Mouse (Mus musculus) heart, postnatal 0 days (tissue): Measurements from ENCODE around the gene Hip1r. TPM values are rescaled to one million over a fixed set of nuclear protein-coding genes. Genes with fewer than 3 reads are reported as not detected.
A peak's percentile ranks its signal among the peaks of the same experiment; 100 is the strongest.

Source experiments
- ATAC-seq: fragments of 200-750 bp; cut with Nextera tagmentation; 2 replicates; pipeline ENCODE4 v1.8.0; 2017; ENCODE audit warnings: low read depth, moderate number of reproducible peaks, moderate library complexity; ENCODE audit not compliant: insufficient read depth
- DNase-seq: peaks from one replicate; pipeline ENCODE4 v3.0.0-alpha.2; 2016; ENCODE audit warnings: low spot score
- H3K27ac ChIP-seq: fragments of 300-500 bp; sonication (generic); 2 replicates; pipeline ENCODE4 v1.5.1; 2014; ENCODE audit warnings: low read depth, mild to moderate bottlenecking
- H3K27me3 ChIP-seq: fragments of 300-500 bp; sonication (generic); 2 replicates; pipeline ENCODE4 v1.6.1; 2014; ENCODE audit warnings: low read length, mixed read lengths; ENCODE audit not compliant: control insufficient read depth, insufficient read depth
- H3K36me3 ChIP-seq: fragments of 300-500 bp; sonication (generic); replicated peaks from 2 replicates; pipeline ENCODE4 v1.6.1; 2014; ENCODE audit warnings: low read length, mixed read lengths; ENCODE audit not compliant: control insufficient read depth, insufficient read depth
- H3K4me1 ChIP-seq: fragments of 300-500 bp; sonication (generic); 2 replicates; pipeline ENCODE4 v1.6.1; 2014; ENCODE audit warnings: antibody characterized with exemption; ENCODE audit not compliant: control insufficient read depth, insufficient read depth
- H3K4me2 ChIP-seq: fragments of 300-500 bp; sonication (generic); 2 replicates; pipeline ENCODE4 v1.6.1; 2014; ENCODE audit warnings: low read depth, mild to moderate bottlenecking, low read length, moderate library complexity
- H3K4me3 ChIP-seq: fragments of 300-500 bp; sonication (generic); 2 replicates; pipeline ENCODE4 v1.5.1; 2014; ENCODE audit warnings: low read depth, low read length
- H3K9ac ChIP-seq: fragments of 300-500 bp; sonication (generic); replicated peaks from 2 replicates; pipeline ENCODE4 v1.6.1; 2014; ENCODE audit warnings: low read depth, low read length, mixed read lengths
- H3K9me3 ChIP-seq: fragments of 300-500 bp; sonication (generic); replicated peaks from 2 replicates; pipeline ENCODE4 v1.6.1; 2016; ENCODE audit warnings: low read length; ENCODE audit not compliant: control insufficient read depth
- CTCF ChIP-seq: IDR thresholded peaks from 2 replicates; pipeline ENCODE4 v1.5.1; 2016; ENCODE audit warnings: antibody characterized with exemption, control low read depth, low read depth
- EP300 ChIP-seq: IDR thresholded peaks from 2 replicates; pipeline ENCODE4 v1.6.1; 2016; ENCODE audit warnings: antibody characterized with exemption, low read depth
- WGBS: fragments of 180-500 bp; shearing (Covaris S2); extraction: QIAGEN DNeasy Blood & Tissue Kit; methylation state at CpG from one replicate; pipeline ENCODE4 v1.1.7; 2014; 5-methylcytosine and 5-hydroxymethylcytosine counted together
- polyA plus RNA-seq: library from polyadenylated mRNA; unstranded; fragments of >200 nt; fragmentation: Nextera tagmentation; extraction: Ambion mirVana; gene quantifications from 2 replicates; pipeline ENCODE4 v1.2.1, GENCODE M21; 2015
- total RNA-seq: library from RNA; depleted of rRNA; stranded (reverse); fragments of >200 nt; gene quantifications from 2 replicates; pipeline ENCODE4 v1.2.3, GENCODE M21; 2014; ENCODE audit warnings: low replicate concordance

Hip1r gene
- total and polyA plus RNA-seq, 2 experiments from 2014 or later: 11.9 to 16.3 TPM

- Histone ChIP-seq H3K4me2 (no peak overlapping the region), H3K27me3 (no peaks in the 10 kb centered on the region), H3K36me3 (no peaks in the 10 kb centered on the region), H3K4me3 (no peak overlapping the region), H3K9ac (no peak overlapping the region), H3K4me1 (peaks cover 55% of the 10 kb centered on the region), H3K27ac (peak overlapping the region; percentile 66), H3K9me3 (no peaks in the 10 kb centered on the region)
- 64% methylated on average over 18 of the region's 18 CpGs for WGBS
- ATAC-seq (no peak), DNase-seq (no peak)
- TF ChIP-seq EP300: no peak
- TF ChIP-seq CTCF: no peak
Measured at GRCm38 (mm10) chr5:123979221-123979979, 6.0 kb downstream of the Hip1r start.

- ATAC-seq (no peak), DNase-seq (no peak)
- WGBS: 74% methylated on average over 4 of the region's 4 CpGs
- no peaks in the 10 kb centered on the region for H3K27me3 ChIP-seq
- peak overlapping the region; percentile 66 for H3K27ac ChIP-seq
- no peak overlapping the region for H3K9ac ChIP-seq
- H3K9me3 ChIP-seq: no peaks in the 10 kb centered on the region
- no peak for TF ChIP-seq CTCF
- TF ChIP-seq EP300: no peak
- no peaks in the 10 kb centered on the region for H3K36me3 ChIP-seq
- H3K4me1 ChIP-seq: peaks cover 55% of the 10 kb centered on the region
- H3K4me3 ChIP-seq: no peak overlapping the region
- H3K4me2 ChIP-seq: 0 out of 2 replicates have a peak overlapping the region, but pooled peaks have one; percentile 20
Measured at GRCm38 (mm10) chr5:123979980-123980369, 6.5 kb downstream of the Hip1r start.

- Histone ChIP-seq H3K4me3 (no peak overlapping the region), H3K9ac (no peak overlapping the region), H3K4me2 (peak overlapping the region; percentile 22; the same call in 1 of the 2 replicates), H3K9me3 (no peaks in the 10 kb centered on the region), H3K27ac (peak overlapping the region; percentile 66), H3K27me3 (no peaks in the 10 kb centered on the region), H3K4me1 (peaks cover 56% of the 10 kb centered on the region), H3K36me3 (no peaks in the 10 kb centered on the region)
- WGBS: 69% methylated on average over 9 of the region's 9 CpGs
- DNase-seq (no peak), ATAC-seq (no peak)
- no peak for TF ChIP-seq EP300
- no peak for TF ChIP-seq CTCF
Measured at GRCm38 (mm10) chr5:123980521-123981249, 7.3 kb downstream of the Hip1r start.

- no peak overlapping the region for H3K9ac ChIP-seq
- no peaks in the 10 kb centered on the region for H3K27me3 ChIP-seq
- DNase-seq: peak; percentile 69
- H3K36me3 ChIP-seq: no peaks in the 10 kb centered on the region
- peak overlapping the region; percentile 66 for H3K27ac ChIP-seq
- H3K4me2 ChIP-seq: peak overlapping the region; percentile 22
- 38% methylated on average over 6 of the region's 6 CpGs for WGBS
- H3K4me1 ChIP-seq: peaks cover 58% of the 10 kb centered on the region
- no peaks in the 10 kb centered on the region for H3K9me3 ChIP-seq
- H3K4me3 ChIP-seq: no peak overlapping the region
- no peak for ATAC-seq
- TF ChIP-seq EP300 (no peak), CTCF (no peak)
Measured at GRCm38 (mm10) chr5:123981250-123981554, 7.8 kb downstream of the Hip1r start.

- 74% methylated on average over 11 of the region's 11 CpGs for WGBS
- no peak overlapping the region for H3K4me3 ChIP-seq
- H3K4me2 ChIP-seq: no peak overlapping the region
- DNase-seq (no peak), ATAC-seq (no peak)
- H3K9me3 ChIP-seq: no peaks in the 10 kb centered on the region
- no peaks in the 10 kb centered on the region for H3K36me3 ChIP-seq
- no peaks in the 10 kb centered on the region for H3K27me3 ChIP-seq
- TF ChIP-seq EP300: no peak
- no peak for TF ChIP-seq CTCF
- H3K9ac ChIP-seq: no peak overlapping the region
- peaks cover 60% of the 10 kb centered on the region for H3K4me1 ChIP-seq
- H3K27ac ChIP-seq: no peak overlapping the region
Measured at GRCm38 (mm10) chr5:123982838-123983237, 9.4 kb downstream of the Hip1r start.
